Comparison of ENCODE assay signal across 18 mouse cellular contexts in genomic region chr11:44983961-44984360, GRCm38 (mm10).
"Had no signal": no experiment of that assay in that cellular context is flagged by ENCODE, and none has a peak within 500 bp of the region (broad histone marks: within the 10 kb centered on the region; RNA-seq: fewer than 3 reads in every experiment).

No protein-coding gene starts in this region.

- H3K4me2 ChIP-seq: liver, embryonic 13.5 days; liver, embryonic 15.5 days; lung, embryonic 15.5 days; midbrain, embryonic 12.5 days had no signal

- ATAC-seq: liver, postnatal 0 days; lung, postnatal 0 days had no signal

- H3K9ac ChIP-seq: liver, embryonic 13.5 days; liver, embryonic 15.5 days; liver, postnatal 0 days; lung, embryonic 15.5 days; midbrain, embryonic 12.5 days had no signal

- H3K27ac ChIP-seq: liver, embryonic 13.5 days; liver, embryonic 15.5 days; lung, embryonic 15.5 days; macrophage; midbrain, embryonic 12.5 days had no signal

- H3K36me3 ChIP-seq: liver, embryonic 13.5 days; liver, embryonic 15.5 days; lung, embryonic 15.5 days; midbrain, embryonic 12.5 days had no signal

- H3K4me3 ChIP-seq: liver, embryonic 13.5 days; liver, embryonic 15.5 days; lung, embryonic 15.5 days; megakaryocyte, embryonic 14.5 days; midbrain, embryonic 12.5 days had no signal

- H3K4me1 ChIP-seq: liver, embryonic 13.5 days; liver, embryonic 15.5 days; megakaryocyte, embryonic 14.5 days had no signal

- H3K27me3 ChIP-seq: liver, embryonic 13.5 days; liver, embryonic 15.5 days; lung, embryonic 15.5 days; megakaryocyte, embryonic 14.5 days; midbrain, embryonic 12.5 days had no signal

- H3K9me3 ChIP-seq: liver, embryonic 13.5 days; liver, embryonic 15.5 days; lung, embryonic 15.5 days; megakaryocyte, embryonic 14.5 days; midbrain, embryonic 12.5 days had no signal

- DNase-seq: liver, embryonic 13.5 days; liver, postnatal 0 days; lung, adult 2 months; lung, postnatal 14 days; lung, postnatal 36 days; midbrain, embryonic 14.5 days; right cerebral cortex, postnatal 25 days; right cerebral cortex, postnatal 4 days; spleen, adult 18-20 months; thymus, adult 18-20 months; thymus, postnatal 14 days; thymus, postnatal 36 days had no signal
